Mouse (Mus musculus) forebrain, embryonic 13.5 days (tissue): ENCODE data around the gene Olfr911-ps1. TPM values are rescaled to one million over a fixed set of nuclear protein-coding genes. Genes with fewer than 3 reads are reported as not detected.

Experiments
- ATAC-seq: fragments of 200-750 bp; cut with Nextera tagmentation; 2 replicates; pipeline ENCODE4 v1.8.0; 2017
- H3K27ac ChIP-seq: fragments of 300-500 bp; sonication (generic); 2 replicates; pipeline ENCODE4 v1.5.1; 2015; ENCODE audit warnings: inconsistent platforms, mild to moderate bottlenecking, moderate library complexity
- H3K27me3 ChIP-seq: fragments of 300-500 bp; sonication (generic); 2 replicates; pipeline ENCODE4 v1.6.1; 2015; ENCODE audit warnings: mild to moderate bottlenecking, inconsistent platforms
- H3K36me3 ChIP-seq: fragments of 300-500 bp; sonication (generic); 2 replicates; pipeline ENCODE4 v1.6.1; 2015; ENCODE audit warnings: mild to moderate bottlenecking, inconsistent platforms; ENCODE audit not compliant: poor library complexity, severe bottlenecking
- H3K4me1 ChIP-seq: fragments of 300-500 bp; sonication (generic); 2 replicates; pipeline ENCODE4 v1.6.1; 2015; ENCODE audit warnings: inconsistent platforms
- H3K4me2 ChIP-seq: fragments of 300-500 bp; sonication (generic); 2 replicates; pipeline ENCODE4 v1.6.1; 2015; ENCODE audit warnings: inconsistent platforms, mild to moderate bottlenecking, moderate library complexity
- H3K4me3 ChIP-seq: fragments of 300-500 bp; sonication (generic); 2 replicates; pipeline ENCODE4 v1.5.1; 2015; ENCODE audit warnings: mild to moderate bottlenecking, inconsistent platforms
- H3K9ac ChIP-seq: fragments of 300-500 bp; sonication (generic); 2 replicates; pipeline ENCODE4 v1.6.1; 2015; ENCODE audit warnings: mild to moderate bottlenecking, inconsistent platforms
- H3K9me3 ChIP-seq: fragments of 300-500 bp; sonication (generic); replicated peaks from 2 replicates; pipeline ENCODE4 v1.6.1; 2016; ENCODE audit warnings: inconsistent platforms
- WGBS: fragments of 180-500 bp; shearing (Covaris S2); methylation state at CpG from one replicate; pipeline ENCODE4 v1.1.7; 2015; 5-methylcytosine and 5-hydroxymethylcytosine counted together
- polyA plus RNA-seq: library from polyadenylated mRNA; unstranded; fragments of >200 nt; fragmentation: Nextera tagmentation; extraction: Ambion mirVana; gene quantifications from 2 replicates; pipeline ENCODE4 v1.2.1, GENCODE M21; 2015

The Olfr911-ps1 gene
- polyA plus RNA-seq = not detected in 2 replicates

GRCm38 (mm10) chr9:38521280-38521679, at the start of gene Olfr911-ps1:
TSS of gene Olfr911-ps1 (plus strand) at chr9:38521580.
- Histone ChIP-seq H3K4me1 (no peaks in the 10 kb centered on the region), H3K9me3 (0 out of 2 replicates have a peak, but pooled peaks cover 2% of the 10 kb centered on the region), H3K36me3 (no peaks in the 10 kb centered on the region), H3K27me3 (no peaks in the 10 kb centered on the region), H3K4me3 (no peak within 1 kb of the TSS), H3K4me2 (no peak within 1 kb of the TSS), H3K27ac (no peak within 1 kb of the TSS), H3K9ac (no peak within 1 kb of the TSS)
- WGBS = 82% methylated on average over 1 of the region's 1 CpGs
- ATAC-seq = no peak

- Histone ChIP-seq H3K4me3 (no peak within 1 kb of the TSS), H3K4me2 (no peak within 1 kb of the TSS), H3K27me3 (no peaks in the 10 kb centered on the region), H3K27ac (no peak within 1 kb of the TSS), H3K36me3 (no peaks in the 10 kb centered on the region), H3K9ac (no peak within 1 kb of the TSS), H3K4me1 (no peaks in the 10 kb centered on the region), H3K9me3 (no peaks in the 10 kb centered on the region)
- no peak for ATAC-seq
- 85% methylated on average over 3 of the region's 3 CpGs for WGBS
These were observed 34.6 kb upstream of the Olfr911-ps1 start, which contains the start of gene Olfr906 for GRCm38 (mm10) chr9:38486785-38487184. TSS of gene Olfr906 (plus strand) at chr9:38487085.

GRCm38 (mm10) chr9:38495501-38495900, 25.9 kb upstream of the Olfr911-ps1 start, which contains the start of gene Olfr907:
TSS of gene Olfr907 (plus strand) at chr9:38495801.
- 82% methylated on average over 2 of the region's 2 CpGs for WGBS
- no peaks in the 10 kb centered on the region for H3K27me3 ChIP-seq
- H3K9ac ChIP-seq = no peak within 1 kb of the TSS
- H3K9me3 ChIP-seq = no peaks in the 10 kb centered on the region
- H3K4me1 ChIP-seq = no peaks in the 10 kb centered on the region
- ATAC-seq = no peak
- no peak within 1 kb of the TSS for H3K27ac ChIP-seq
- no peak within 1 kb of the TSS for H3K4me3 ChIP-seq
- no peaks in the 10 kb centered on the region for H3K36me3 ChIP-seq
- H3K4me2 ChIP-seq = no peak within 1 kb of the TSS

- Histone ChIP-seq H3K9me3 (no peaks in the 10 kb centered on the region), H3K4me3 (no peak overlapping the region), H3K4me1 (no peaks in the 10 kb centered on the region), H3K9ac (no peak overlapping the region), H3K27me3 (no peaks in the 10 kb centered on the region), H3K4me2 (no peak overlapping the region), H3K36me3 (no peaks in the 10 kb centered on the region), H3K27ac (no peak overlapping the region)
- no peak for ATAC-seq
- WGBS = 78% methylated on average over 2 of the region's 2 CpGs
These were observed 9.0 kb upstream of the Olfr911-ps1 start for GRCm38 (mm10) chr9:38512353-38512752.

GRCm38 (mm10) chr9:38537549-38537948, 16.2 kb downstream of the Olfr911-ps1 start, which contains the start of gene Olfr910:
TSS of gene Olfr910 (plus strand) at chr9:38537849.
- no peak for ATAC-seq
- H3K4me3 ChIP-seq = no peak within 1 kb of the TSS
- no peaks in the 10 kb centered on the region for H3K4me1 ChIP-seq
- no peaks in the 10 kb centered on the region for H3K27me3 ChIP-seq
- no peak within 1 kb of the TSS for H3K4me2 ChIP-seq
- H3K27ac ChIP-seq = no peak within 1 kb of the TSS
- no peaks in the 10 kb centered on the region for H3K36me3 ChIP-seq
- no peaks in the 10 kb centered on the region for H3K9me3 ChIP-seq
- 96% methylated on average over 2 of the region's 2 CpGs for whole genome bisulfite sequencing
- no peak within 1 kb of the TSS for H3K9ac ChIP-seq

Other genes with a start within 250 kb of the Olfr911-ps1 start
- not detected in 2 replicates for gene Olfr896-ps1, start 230.5 kb upstream of the Olfr911-ps1 start, polyA plus RNA-seq
- not detected in 2 replicates for gene Olfr25, start 192.5 kb upstream of the Olfr911-ps1 start, polyA plus RNA-seq
- gene Olfr898, start 173.2 kb upstream of the Olfr911-ps1 start, polyA plus RNA-seq = not detected in 2 replicates
- gene Olfr250, start 154.7 kb upstream of the Olfr911-ps1 start, polyA plus RNA-seq = not detected in 2 replicates
- gene Olfr251, start 144.5 kb upstream of the Olfr911-ps1 start, polyA plus RNA-seq = not detected in 2 replicates
- gene Olfr147, start 119.9 kb upstream of the Olfr911-ps1 start, polyA plus RNA-seq = not detected in 2 replicates
- not detected in 2 replicates for gene Olfr901, start 92.1 kb upstream of the Olfr911-ps1 start, polyA plus RNA-seq
- gene Olfr902, start 73.9 kb upstream of the Olfr911-ps1 start, polyA plus RNA-seq = not detected in 2 replicates
- not detected in 2 replicates for gene Olfr904, start 58.4 kb upstream of the Olfr911-ps1 start, polyA plus RNA-seq
- not detected in 2 replicates for gene Olfr905, start 50.5 kb upstream of the Olfr911-ps1 start, polyA plus RNA-seq
- gene Olfr906, start 34.5 kb upstream of the Olfr911-ps1 start, polyA plus RNA-seq = not detected in 2 replicates
- not detected in 2 replicates for gene Olfr907, start 25.8 kb upstream of the Olfr911-ps1 start, polyA plus RNA-seq
- not detected in 2 replicates for gene Olfr910, start 16.3 kb downstream of the Olfr911-ps1 start, polyA plus RNA-seq
- not detected in 2 replicates for gene Olfr912, start 58.6 kb downstream of the Olfr911-ps1 start, polyA plus RNA-seq
- gene Olfr913, start 71.2 kb downstream of the Olfr911-ps1 start, polyA plus RNA-seq = not detected in 2 replicates
- not detected in 2 replicates for gene Olfr914, start 83.5 kb downstream of the Olfr911-ps1 start, polyA plus RNA-seq
- not detected in 2 replicates for gene Olfr916, start 138.3 kb downstream of the Olfr911-ps1 start, polyA plus RNA-seq
- not detected in 2 replicates for gene Olfr917, start 144.3 kb downstream of the Olfr911-ps1 start, polyA plus RNA-seq
- not detected in 2 replicates for gene Olfr918, start 153.0 kb downstream of the Olfr911-ps1 start, polyA plus RNA-seq
- gene Olfr919, start 182.1 kb downstream of the Olfr911-ps1 start, polyA plus RNA-seq = not detected in 2 replicates
- 4.5 and 6.2 TPM in 2 replicates for gene Vwa5a, start 196.7 kb downstream of the Olfr911-ps1 start, polyA plus RNA-seq
- not detected in 2 replicates for gene Olfr920, start 230.7 kb downstream of the Olfr911-ps1 start, polyA plus RNA-seq